Mouse (Mus musculus): ENCODE results near the gene Pgpep1l.

Pgpep1l gene

GRCm38 (mm10) chr7:68223356-68223808, 40.7 kb downstream of the Pgpep1l start:
- no peak for DNase-seq (ENCODE audit: extremely low spot score, low read depth, low spot score)

- DNase-seq (ENCODE audit: extremely low spot score, low read depth, low spot score), result no peak
Observed at GRCm38 (mm10) chr7:68221677-68222230, 42.3 kb downstream of the Pgpep1l start.

- no peak for DNase-seq (ENCODE audit: extremely low spot score, low read depth, low spot score)
Observed at GRCm38 (mm10) chr7:68218879-68219278, 45.2 kb downstream of the Pgpep1l start.

- DNase-seq (ENCODE audit: extremely low spot score, low read depth, low spot score), result no peak
Observed at GRCm38 (mm10) chr7:68215522-68216070, 48.4 kb downstream of the Pgpep1l start.

- DNase-seq (ENCODE audit: extremely low spot score, low read depth, low spot score), result no peak
Observed at GRCm38 (mm10) chr7:68213842-68214241, 50.2 kb downstream of the Pgpep1l start.

GRCm38 (mm10) chr7:68211883-68212282, 52.1 kb downstream of the Pgpep1l start:
- DNase-seq (ENCODE audit: extremely low spot score, low read depth, low spot score), result no peak

- no peak for DNase-seq (ENCODE audit: extremely low spot score, low read depth, low spot score)
Observed at GRCm38 (mm10) chr7:68210417-68210816, 53.6 kb downstream of the Pgpep1l start.

- DNase-seq (ENCODE audit: extremely low spot score, low read depth, low spot score), result no peak
Observed at GRCm38 (mm10) chr7:68209039-68209438, 55.0 kb downstream of the Pgpep1l start.

GRCm38 (mm10) chr7:68205776-68206427, 58.1 kb downstream of the Pgpep1l start:
- DNase-seq (ENCODE audit: extremely low spot score, low read depth, low spot score), result no peak

GRCm38 (mm10) chr7:68199609-68200008, 64.4 kb downstream of the Pgpep1l start:
- no peak for DNase-seq (ENCODE audit: extremely low spot score, low read depth, low spot score)

GRCm38 (mm10) chr7:68193958-68194695, 69.9 kb downstream of the Pgpep1l start:
- no peak for DNase-seq (ENCODE audit: extremely low spot score, low read depth, low spot score)

GRCm38 (mm10) chr7:68189691-68190456, 74.2 kb downstream of the Pgpep1l start:
- DNase-seq (ENCODE audit: extremely low spot score, low read depth, low spot score), result no peak

GRCm38 (mm10) chr7:68189211-68189610, 74.8 kb downstream of the Pgpep1l start:
- DNase-seq (ENCODE audit: extremely low spot score, low read depth, low spot score), result no peak
